Mouse (Mus musculus) midbrain, postnatal 0 days (tissue): ENCODE measurements at regions not wholly inside any gene's neighbourhood (a gene's known extent, or its start where the extent isn't known, plus 50 kb on each side); places are given as distances from the start of the nearest gene placed in this dataset.

Experiments
- ATAC-seq: fragments of 200-750 bp; cut with Nextera tagmentation; 2 replicates; pipeline ENCODE4 v1.8.0; 2017; ENCODE audit warnings: moderate number of reproducible peaks, mild to moderate bottlenecking, moderate TSS enrichment, moderate library complexity; ENCODE audit not compliant: low FRiP score
- DNase-seq: peaks from one replicate; pipeline ENCODE4 v3.0.0-alpha.2; 2015; ENCODE audit warnings: low spot score
- H3K27ac ChIP-seq: fragments of 300-500 bp; sonication (generic); 2 replicates; pipeline ENCODE4 v1.5.1; 2014; ENCODE audit warnings: low read depth, mild to moderate bottlenecking, low read length, mixed read lengths
- H3K27me3 ChIP-seq: fragments of 300-500 bp; sonication (generic); 2 replicates; pipeline ENCODE4 v1.6.1; 2014; ENCODE audit warnings: low read length, control low read depth, mixed read lengths; ENCODE audit not compliant: insufficient read depth
- H3K36me3 ChIP-seq: fragments of 300-500 bp; sonication (generic); 2 replicates; pipeline ENCODE4 v1.6.1; 2014; ENCODE audit warnings: low read length, control low read depth, mixed read lengths; ENCODE audit not compliant: insufficient read depth
- H3K4me1 ChIP-seq: fragments of 300-500 bp; sonication (generic); 2 replicates; pipeline ENCODE4 v1.6.1; 2014; ENCODE audit warnings: mild to moderate bottlenecking, control low read depth, antibody characterized with exemption, low read length, mixed read lengths; ENCODE audit not compliant: insufficient read depth
- H3K4me2 ChIP-seq: fragments of 300-500 bp; sonication (generic); 2 replicates; pipeline ENCODE4 v1.6.1; 2014; ENCODE audit warnings: low read depth, mild to moderate bottlenecking, low read length, mixed read lengths; ENCODE audit not compliant: poor library complexity, severe bottlenecking
- H3K4me3 ChIP-seq: fragments of 300-500 bp; sonication (generic); 2 replicates; pipeline ENCODE4 v1.5.1; 2014; ENCODE audit warnings: low read depth, mild to moderate bottlenecking, low read length, moderate library complexity
- H3K9ac ChIP-seq: fragments of 300-500 bp; sonication (generic); replicated peaks from 2 replicates; pipeline ENCODE4 v1.6.1; 2014; ENCODE audit warnings: mild to moderate bottlenecking, low read length, moderate library complexity, mixed read lengths; ENCODE audit not compliant: poor library complexity, severe bottlenecking
- H3K9me3 ChIP-seq: fragments of 300-500 bp; sonication (generic); 2 replicates; pipeline ENCODE4 v1.6.1; 2016; ENCODE audit warnings: low read length, control low read depth
- CTCF ChIP-seq: IDR thresholded peaks from 2 replicates; pipeline ENCODE4 v1.5.1; 2016; ENCODE audit warnings: antibody characterized with exemption, mild to moderate bottlenecking
- WGBS: fragments of 180-500 bp; shearing (Covaris S2); extraction: QIAGEN DNeasy Blood & Tissue Kit; methylation state at CpG from one replicate; pipeline ENCODE4 v1.1.7; 2014; 5-methylcytosine and 5-hydroxymethylcytosine counted together

GRCm38 (mm10) chr13:20724419-20724818 is 69.5 kb upstream of the Aoah start:
- Histone ChIP-seq H3K27ac (no peak overlapping the region), H3K4me1 (no peaks in the 10 kb centered on the region), H3K4me2 (no peak overlapping the region), H3K9me3 (no peaks in the 10 kb centered on the region), H3K9ac (no peak overlapping the region), H3K36me3 (no peaks in the 10 kb centered on the region), H3K4me3 (no peak overlapping the region), H3K27me3 (no peaks in the 10 kb centered on the region)
- WGBS: 80% methylated on average over 2 of the region's 2 CpGs
- ATAC-seq (no peak), DNase-seq (no peak)
- no peak for TF ChIP-seq CTCF

- no peak overlapping the region for H3K27ac ChIP-seq
- no peaks in the 10 kb centered on the region for H3K9me3 ChIP-seq
- H3K36me3 ChIP-seq: no peaks in the 10 kb centered on the region
- no peak overlapping the region for H3K4me2 ChIP-seq
- WGBS: 69% methylated on average over 4 of the region's 4 CpGs
- TF ChIP-seq CTCF: no peak
- no peak for ATAC-seq
- DNase-seq: peak; percentile 44
- no peak overlapping the region for H3K9ac ChIP-seq
- H3K4me3 ChIP-seq: no peak overlapping the region
- no peaks in the 10 kb centered on the region for H3K4me1 ChIP-seq
- no peaks in the 10 kb centered on the region for H3K27me3 ChIP-seq
Observed at GRCm38 (mm10) chr13:20725556-20725955, 68.4 kb upstream of the Aoah start.

GRCm38 (mm10) chr13:20728064-20728463 is 65.8 kb upstream of the Aoah start:
- Histone ChIP-seq H3K4me2 (no peak overlapping the region), H3K4me1 (no peaks in the 10 kb centered on the region), H3K27ac (no peak overlapping the region), H3K27me3 (no peaks in the 10 kb centered on the region), H3K9ac (no peak overlapping the region), H3K9me3 (no peaks in the 10 kb centered on the region), H3K4me3 (no peak overlapping the region), H3K36me3 (no peaks in the 10 kb centered on the region)
- TF ChIP-seq CTCF: no peak
- DNase-seq: no peak
- no peak for ATAC-seq
- WGBS: 96% methylated on average over 3 of the region's 3 CpGs

- ATAC-seq: no peak
- 67% methylated on average over 2 of the region's 2 CpGs for WGBS
- H3K36me3 ChIP-seq: no peaks in the 10 kb centered on the region
- no peak for TF ChIP-seq CTCF
- H3K4me2 ChIP-seq: no peak overlapping the region
- no peaks in the 10 kb centered on the region for H3K4me1 ChIP-seq
- DNase-seq: no peak
- no peaks in the 10 kb centered on the region for H3K9me3 ChIP-seq
- H3K27me3 ChIP-seq: no peaks in the 10 kb centered on the region
- no peak overlapping the region for H3K27ac ChIP-seq
- no peak overlapping the region for H3K4me3 ChIP-seq
- H3K9ac ChIP-seq: no peak overlapping the region
Observed at GRCm38 (mm10) chr13:20733046-20733445, 60.9 kb upstream of the Aoah start.

- WGBS: 92% methylated on average over 3 of the region's 3 CpGs
- DNase-seq: no peak
Observed at GRCm38 (mm10) chr13:20734283-20734682, 59.6 kb upstream of the Aoah start.

GRCm38 (mm10) chr13:20736609-20737008 is 57.3 kb upstream of the Aoah start:
- no peak overlapping the region for H3K4me3 ChIP-seq
- no peak overlapping the region for H3K4me2 ChIP-seq
- no peaks in the 10 kb centered on the region for H3K4me1 ChIP-seq
- H3K27ac ChIP-seq: no peak overlapping the region
- no peak for DNase-seq
- no peaks in the 10 kb centered on the region for H3K36me3 ChIP-seq
- H3K9ac ChIP-seq: no peak overlapping the region
- H3K9me3 ChIP-seq: no peaks in the 10 kb centered on the region
- no peaks in the 10 kb centered on the region for H3K27me3 ChIP-seq
- no peak for TF ChIP-seq CTCF
- ATAC-seq: no peak

More at GRCm38 (mm10) chr13:20734283-20734682, 59.6 kb upstream of the Aoah start:
- no peak overlapping the region for H3K9ac ChIP-seq
- no peak for TF ChIP-seq CTCF
- H3K36me3 ChIP-seq: no peaks in the 10 kb centered on the region
- no peak for ATAC-seq
- H3K27ac ChIP-seq: no peak overlapping the region
- no peaks in the 10 kb centered on the region for H3K27me3 ChIP-seq
- H3K9me3 ChIP-seq: no peaks in the 10 kb centered on the region
- H3K4me1 ChIP-seq: no peaks in the 10 kb centered on the region
- no peak overlapping the region for H3K4me2 ChIP-seq
- H3K4me3 ChIP-seq: no peak overlapping the region
